Mouse (Mus musculus) thymus, postnatal 36 days (tissue): ENCODE measurements around the gene Uncx.

ENCODE experiments used
- DNase-seq, 2 experiments: peaks; one replicate each; pipeline ENCODE4 v3.0.0; 2022; ENCODE audit warnings: mixed read lengths in 2 of 2

Uncx gene

DNA sequence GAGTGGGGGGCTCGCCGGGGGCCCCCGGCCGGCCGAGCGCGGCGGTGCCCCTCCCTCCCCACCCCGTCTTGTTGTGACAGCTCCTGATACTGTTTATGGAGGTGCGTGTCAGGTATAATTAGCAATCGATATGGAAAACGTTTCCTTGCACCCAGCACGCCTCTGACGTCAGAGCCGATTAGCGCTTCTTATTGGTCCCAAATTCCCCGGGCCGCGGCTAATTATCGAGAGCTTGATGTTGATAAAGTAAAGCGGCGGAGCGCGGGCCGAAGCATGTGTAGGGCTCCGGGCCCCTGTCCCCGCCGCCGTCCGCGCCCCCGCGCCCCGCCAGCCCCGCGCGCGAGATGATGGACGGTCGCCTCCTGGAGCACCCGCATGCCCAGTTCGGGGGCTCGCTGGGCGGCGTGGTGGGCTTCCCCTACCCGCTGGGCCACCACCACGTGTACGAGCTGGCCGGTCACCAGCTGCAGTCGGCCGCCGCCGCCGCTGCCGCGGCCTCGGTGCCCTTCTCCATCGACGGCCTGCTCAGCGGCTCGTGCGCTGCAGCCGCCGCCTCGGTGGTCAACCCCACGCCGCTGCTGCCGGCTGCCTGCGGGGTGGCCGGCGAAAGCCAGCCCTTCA is 466 bp downstream of the Uncx start:
- no peak for DNase-seq

DNA sequence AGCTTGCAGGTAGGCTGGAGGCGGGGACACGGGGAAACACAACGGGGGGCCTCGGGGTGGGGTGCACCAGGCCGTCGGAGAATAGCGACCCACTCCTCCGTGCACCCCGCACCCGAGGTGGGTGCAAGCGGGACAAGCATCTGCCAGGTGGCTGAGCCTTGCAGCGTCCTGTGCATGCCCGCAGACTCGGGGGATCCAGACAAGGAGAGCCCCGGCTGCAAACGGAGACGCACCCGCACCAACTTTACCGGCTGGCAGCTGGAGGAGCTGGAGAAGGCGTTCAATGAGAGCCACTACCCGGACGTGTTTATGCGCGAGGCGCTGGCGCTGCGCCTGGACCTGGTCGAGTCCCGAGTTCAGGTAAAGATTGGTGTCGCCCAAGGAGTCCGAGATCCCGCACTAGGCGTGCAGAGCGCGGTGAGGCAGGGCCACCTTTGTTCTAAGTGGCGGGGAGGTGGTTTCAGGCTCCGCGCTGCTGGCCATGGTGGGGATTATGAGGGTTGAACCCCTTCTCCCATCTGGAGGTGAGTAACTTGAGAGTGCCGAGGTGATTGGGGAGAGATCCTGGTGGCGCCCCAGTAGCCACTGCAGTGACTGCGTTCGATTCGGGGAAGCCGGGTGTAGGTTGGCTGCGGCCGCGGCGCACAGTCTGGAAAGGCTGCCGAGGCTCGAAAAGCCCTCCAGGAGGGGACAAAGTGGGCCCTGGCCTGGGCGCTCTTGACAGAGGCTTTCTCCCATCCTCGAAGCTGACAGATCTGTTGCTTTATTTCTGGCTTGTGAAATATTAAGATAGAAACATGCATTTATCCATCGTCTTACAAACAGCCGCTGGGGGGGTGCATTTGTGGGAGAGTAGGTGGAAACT is 1.2 kb downstream of the Uncx start:
- no peak for DNase-seq

DNA sequence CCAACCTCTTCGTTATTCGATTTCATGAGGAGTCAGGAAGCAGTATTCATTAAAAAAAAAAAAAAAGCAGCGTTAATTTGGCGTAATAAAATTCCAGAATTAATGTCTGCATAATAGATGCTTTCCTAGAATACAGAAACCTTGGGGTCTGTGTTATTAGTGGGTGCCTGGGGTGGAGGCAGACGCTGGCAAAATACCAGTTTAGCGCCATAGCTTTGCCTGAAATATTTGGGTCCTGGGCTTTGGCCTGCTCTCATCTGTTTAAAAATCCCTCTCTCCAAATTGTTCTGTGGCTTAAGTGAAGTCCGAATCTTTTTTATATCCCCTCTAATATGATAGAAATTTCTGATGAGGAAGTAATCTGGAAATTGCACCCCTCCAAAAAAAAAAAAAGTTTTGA is 1.9 kb downstream of the Uncx start:
- no peak for DNase-seq

DNA sequence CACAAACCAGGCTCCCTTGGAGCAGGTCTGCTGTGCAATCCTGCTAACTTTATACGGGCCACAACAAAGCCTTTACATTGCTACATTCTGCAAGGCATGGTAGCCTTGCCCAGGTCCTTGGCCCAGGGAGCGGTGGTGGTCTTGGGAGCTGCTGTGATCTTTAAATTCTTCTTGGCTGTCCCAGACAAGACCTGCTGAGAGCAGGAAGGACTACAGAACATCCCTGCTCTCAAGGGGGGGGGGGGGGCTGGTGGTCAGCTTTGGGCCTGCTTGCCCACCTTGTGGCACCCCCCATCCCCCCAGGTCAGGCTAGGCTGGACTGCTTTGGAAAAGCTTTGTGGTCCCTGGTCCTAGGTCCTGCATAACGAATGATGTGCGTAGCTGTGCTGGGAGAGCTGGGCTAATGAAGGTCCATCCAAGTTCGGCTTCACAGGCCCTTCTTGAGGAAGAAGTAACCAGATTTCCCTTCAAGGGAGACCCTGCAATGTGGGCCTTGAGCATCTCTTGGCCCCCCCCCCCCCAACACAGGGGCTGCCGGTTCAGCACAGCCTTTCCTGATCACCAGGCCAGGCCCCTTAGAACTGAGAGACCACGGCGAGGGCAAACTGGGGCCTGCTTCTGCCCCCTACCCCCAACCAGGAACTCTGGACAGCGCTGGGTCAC is 2.5 kb downstream of the Uncx start:
- no peak for DNase-seq

DNA sequence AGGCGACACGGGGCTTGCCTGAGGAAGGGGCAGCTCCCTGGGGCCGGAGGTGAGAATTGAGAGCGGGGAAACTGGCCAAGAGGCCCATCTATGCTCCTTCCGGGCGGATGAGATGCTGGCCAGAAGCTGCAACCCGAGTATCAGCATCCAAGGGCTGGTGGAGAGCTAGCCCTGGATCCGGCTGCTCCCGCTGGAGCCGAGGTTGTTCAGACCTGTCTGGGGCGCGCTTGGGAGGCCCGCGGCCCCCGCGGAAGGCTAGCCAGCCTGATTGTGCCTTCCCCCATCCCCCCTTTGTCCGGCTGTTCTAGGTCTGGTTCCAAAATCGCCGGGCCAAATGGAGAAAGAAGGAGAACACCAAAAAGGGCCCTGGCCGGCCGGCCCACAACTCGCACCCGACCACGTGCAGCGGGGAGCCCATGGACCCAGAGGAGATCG is 3.1 kb downstream of the Uncx start:
- DNase-seq = no peak

DNA sequence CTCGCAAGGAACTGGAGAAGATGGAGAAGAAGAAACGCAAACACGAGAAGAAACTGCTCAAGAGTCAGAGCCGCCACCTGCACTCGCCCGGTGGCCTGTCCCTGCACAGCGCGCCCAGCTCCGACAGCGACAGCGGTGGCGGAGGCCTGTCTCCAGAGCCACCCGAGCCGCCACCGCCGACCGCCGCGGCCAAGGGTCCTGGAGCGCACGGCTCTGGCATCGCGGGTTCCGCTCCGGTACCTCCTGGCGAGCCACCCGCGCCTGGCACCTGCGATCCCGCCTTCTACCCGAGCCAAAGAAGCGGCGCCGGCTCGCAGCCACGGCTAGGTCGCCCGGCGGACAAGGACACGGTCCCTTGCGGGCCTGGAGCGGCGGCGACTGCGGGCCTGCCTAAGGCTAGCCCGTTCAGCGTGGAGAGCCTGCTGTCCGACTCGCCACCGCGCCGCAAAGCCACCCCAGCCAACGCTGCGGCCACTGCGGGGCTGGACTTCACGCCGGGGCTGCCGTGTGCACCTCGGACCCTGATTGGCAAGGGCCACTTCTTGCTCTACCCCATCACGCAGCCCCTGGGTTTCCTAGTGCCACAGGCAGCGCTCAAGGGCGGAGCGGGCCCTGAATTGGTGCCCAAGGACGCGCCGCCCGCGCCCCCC is 3.6 kb downstream of the Uncx start:
- no peak for DNase-seq

DNA sequence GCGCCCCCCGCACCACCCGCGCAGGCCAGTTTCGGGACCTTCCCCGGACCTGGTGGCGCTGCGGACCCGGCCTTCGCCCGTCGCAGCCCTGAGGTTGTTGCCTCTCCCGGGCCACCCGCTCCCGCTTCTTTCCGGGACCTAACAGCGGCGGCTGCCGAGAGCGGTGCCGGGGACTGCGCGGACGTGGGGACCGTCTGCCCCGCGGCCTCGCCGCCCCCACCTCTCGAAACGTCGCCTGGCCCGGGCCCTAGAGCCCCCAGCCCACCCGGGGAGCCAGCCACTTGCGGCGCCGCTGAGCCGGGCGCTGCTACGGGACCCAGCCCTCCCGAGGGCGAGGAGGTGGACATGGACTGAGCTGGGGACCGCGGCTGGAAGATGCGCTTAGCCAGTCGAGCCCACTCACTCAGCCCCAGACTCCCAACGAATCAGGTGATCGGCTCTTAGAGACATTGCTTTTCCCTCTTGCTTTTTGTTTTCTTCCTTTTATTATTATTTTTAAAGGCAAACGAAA is 4.2 kb downstream of the Uncx start:
- no peak for DNase-seq

DNA sequence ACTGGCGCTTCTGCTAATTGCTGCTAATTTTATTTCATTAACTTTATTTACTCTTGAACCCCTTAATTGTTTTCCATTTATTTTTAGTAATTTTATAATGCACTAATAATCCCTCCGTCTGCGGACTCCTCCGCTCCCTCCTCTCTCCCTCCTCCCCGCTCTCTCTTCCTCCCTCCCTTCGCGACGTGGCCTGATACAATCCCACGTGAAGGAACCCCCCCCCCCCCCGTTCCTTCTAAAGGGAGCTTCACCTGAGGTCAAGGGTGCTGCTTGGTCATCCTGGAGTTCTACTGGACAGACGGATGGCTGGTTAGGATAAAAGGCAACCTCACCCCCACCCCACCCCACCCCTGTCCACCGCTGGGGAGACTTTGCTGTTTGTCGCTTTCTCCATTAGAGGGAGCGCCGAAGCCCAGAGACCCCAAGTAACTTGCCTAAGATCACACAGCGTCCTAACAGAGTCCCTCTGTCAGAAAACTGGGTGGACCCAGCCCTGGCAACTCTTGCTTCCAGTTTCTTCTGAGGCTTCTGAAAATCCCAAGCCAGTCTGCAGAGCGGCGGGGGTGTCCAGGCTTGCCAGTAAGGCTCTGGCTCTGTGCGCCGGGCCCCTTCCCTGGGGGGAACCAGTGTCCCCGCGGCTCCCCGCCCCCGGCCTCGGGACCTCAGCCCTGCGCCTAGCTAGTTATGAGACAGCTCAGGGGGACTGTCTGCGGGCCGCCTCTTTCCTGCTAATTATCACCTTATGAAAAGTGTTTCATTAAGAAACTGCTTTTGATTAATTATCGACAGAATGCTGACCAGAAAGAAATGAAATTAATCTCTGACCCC is 10.4 kb downstream of the Uncx start:
- DNase-seq = no peak

DNA sequence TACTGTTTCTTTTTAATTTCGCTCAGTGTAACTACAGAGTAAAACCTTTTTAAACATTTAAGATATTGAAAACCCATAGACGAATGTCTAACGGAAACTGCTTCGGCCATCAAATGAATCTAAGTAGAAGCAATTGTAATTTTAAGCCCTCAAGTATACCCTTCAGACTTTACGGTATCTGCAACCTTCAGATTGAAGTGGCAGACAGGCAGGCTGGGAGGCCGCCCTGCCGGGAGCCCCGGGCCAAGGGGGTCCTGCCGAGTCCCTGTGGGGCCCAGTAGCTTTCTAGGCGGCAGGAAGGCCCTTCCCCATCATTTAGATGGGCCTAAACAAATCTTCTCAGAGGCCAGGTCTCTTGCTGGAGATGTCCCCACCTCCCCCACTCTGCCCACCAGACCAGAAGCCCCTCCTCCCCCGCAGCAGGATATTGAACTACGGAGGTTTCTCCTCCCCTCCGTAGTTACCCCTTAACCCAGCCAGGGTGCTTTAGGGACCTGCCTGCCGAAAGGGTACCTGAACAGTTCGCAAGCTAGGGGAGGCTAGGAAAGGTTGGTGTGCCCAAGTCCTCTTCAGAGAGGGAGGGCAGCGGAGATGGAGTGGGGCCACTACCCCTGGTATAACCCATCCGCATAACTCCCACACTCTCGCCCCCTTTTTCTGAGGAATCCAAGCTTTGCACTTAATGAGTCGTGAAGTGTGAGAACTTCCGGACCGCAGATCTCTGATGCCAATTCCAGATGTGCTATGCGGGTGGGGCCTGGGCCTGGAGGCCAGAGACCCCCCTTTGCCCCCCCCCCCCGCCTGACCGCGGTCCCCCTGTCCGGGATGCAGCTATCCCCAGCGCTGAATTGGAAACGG is 11.4 kb downstream of the Uncx start:
- DNase-seq = no peak

DNA sequence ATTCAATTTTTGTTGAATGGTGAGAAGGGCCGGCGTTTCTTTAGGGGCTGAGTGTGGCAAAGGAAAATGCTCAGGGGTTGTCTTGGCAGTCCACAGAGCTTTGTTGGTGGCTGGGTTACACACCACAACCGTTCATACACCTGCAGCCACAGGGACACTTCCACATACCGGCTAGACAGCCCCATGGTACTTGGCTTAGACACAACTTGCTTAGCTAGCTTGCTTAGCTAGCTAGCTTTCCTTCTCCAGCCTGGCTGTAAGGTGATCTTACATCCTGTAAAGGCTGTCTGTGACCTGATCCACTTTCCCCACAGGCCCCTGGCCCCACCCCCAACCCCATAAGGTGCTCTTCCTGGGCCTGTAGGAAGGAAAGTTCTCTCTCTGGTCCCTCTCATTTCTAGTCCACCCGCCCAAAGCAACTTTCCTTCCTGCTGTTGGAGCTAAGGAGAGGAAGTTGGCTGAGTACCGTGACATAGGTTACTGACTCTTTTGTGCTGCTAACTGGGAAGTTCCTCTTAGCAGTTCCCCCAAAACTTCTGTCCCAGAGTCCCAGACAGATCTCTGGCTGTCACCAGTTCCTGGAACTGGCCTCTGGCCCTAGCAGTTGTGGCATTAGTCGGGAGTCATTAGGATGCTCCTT is 12.3 kb downstream of the Uncx start:
- no peak for DNase-seq

DNA sequence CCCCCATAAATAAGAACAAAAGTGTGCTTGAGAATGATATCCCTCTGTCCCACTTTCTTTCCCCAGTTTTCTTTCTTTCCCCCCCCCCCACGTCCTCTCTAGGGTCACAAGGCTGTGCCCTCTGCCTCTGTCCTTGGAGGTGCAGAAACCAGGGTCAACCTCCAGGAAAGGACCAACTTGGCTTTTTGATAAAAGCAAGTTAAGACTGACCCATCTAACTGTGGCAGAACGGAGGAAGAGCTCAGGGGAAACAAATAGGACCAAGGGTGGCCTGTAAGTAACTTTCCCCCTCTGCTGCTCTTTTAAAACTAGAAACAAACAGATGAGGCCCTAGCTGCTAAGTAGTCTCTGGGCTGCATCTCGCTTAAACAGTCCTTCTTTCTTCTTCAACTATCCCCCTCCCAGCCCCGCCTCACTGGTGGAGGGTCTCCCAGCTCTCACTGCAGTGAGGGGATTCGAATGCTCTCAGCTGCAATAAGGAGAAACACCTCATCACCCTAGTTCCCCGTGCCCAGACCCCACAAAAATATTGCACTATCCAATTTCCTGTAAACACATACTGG is 12.9 kb downstream of the Uncx start:
- DNase-seq = no peak

DNA sequence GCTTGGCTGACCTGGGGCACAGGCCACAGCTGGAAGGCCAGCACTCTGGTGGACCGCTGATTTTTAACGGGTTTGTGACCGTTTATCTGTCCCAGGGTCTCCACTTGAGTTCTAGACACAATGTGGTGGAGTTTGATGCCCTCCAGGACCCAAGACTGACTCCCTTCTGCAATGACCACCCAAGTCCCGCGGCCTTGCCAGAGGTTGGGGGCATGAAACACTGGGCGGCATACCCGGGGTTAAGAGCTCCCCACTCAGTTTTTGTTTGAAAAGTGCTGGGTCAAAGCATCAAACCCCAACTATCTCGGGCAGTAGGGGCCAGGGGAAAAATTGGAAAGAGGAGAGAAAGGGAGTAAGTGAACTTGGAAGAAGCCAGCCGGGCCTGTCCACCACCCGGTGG is 13.8 kb downstream of the Uncx start:
- no peak for DNase-seq

DNA sequence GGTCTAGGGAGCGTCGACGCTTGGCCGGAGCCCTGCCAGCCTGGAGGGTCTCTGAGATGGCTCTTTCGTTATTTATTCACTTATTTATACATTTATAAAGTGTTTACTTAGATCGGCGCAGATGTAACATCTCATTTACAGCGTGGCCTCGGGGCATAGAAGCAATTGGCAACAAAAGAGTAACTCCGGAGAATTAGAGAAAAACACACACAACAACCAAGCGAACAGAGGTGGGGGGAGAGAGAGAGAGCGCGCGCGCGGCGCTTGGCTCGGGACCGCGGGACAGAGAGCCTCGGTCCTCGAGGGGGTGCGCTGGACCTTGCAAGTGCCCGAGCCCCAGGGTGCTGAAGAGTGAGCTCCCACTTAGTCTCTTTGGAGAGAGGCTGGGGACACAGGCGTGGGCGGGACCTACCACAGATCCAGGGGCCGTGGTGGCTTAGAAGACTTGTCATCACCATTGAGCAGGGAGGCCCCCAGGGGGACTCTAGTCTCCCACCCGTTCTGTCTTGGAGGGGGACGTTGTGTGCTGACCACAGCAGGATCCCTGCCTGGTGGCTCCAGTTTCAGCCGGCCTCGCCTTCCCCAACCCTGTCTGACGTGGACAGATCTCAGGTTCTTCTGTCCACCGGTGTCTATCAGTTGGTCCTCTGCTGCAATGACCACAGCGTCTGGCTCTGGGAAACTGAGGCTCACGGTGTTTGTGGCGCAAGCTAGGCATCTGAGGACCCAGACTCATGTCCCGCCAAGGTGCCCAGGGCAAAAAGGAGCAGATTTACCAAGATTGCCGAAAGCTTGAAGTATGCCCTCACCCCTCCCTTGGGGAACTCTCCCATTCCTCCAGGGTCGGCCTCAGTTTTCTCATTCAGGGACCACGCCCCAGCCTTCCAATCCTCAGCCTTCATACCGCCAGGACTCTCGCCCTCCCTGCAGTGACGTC is 14.5 kb downstream of the Uncx start:
- no peak for DNase-seq

DNA sequence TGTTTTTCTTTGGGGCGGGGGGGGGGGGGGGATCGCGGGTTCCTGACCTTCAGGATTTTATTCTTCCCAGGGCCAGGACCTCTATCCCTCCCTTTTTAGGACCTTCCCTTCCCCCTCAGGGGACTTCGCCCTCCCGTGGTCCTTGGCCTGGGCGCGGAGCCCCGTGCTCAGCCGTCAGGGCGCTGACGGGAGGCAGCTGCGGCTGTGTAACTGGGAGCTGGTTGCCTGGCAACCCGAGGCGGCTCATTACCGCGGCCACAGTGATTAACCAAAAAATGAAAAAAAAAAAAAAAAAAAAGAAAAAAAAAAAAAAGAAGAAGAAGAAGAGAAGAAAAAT is 15.1 kb downstream of the Uncx start:
- DNase-seq = no peak

DNA sequence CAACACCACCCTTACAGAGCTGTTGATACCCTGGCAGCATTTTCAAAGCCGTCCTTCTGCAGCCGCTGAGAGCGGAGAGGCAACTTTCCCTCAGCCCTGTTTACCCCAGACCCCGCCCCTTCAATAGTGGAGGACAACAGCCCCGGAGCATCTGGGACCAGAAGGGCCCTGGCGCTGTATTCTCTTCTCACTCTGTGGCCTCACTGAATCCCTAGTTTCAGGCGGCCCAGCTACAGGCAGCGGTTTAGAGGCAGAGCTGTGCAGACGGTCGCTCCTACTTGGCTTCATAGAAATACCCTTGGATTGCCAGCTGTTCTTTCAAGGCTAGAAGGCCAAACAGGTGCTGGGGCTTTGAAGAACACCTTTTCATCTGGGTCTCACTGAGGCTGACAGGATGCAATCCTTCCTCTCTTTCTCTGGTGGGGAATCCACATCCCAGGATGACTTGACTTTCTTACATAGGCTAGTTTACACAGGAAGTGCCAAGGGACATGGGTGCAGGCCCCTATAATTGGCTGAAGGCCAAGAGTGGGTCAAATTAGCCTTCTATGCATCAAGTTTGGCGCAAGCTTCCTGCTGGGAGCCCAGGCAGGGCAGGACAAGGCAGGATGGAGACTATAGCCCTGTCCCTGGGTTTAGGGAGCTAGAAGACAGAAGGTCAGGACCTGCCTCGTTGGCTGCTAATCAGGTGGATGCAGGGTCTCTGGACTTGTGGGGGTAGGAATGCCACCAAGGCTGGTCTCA is 15.8 kb downstream of the Uncx start:
- DNase-seq = no peak

DNA sequence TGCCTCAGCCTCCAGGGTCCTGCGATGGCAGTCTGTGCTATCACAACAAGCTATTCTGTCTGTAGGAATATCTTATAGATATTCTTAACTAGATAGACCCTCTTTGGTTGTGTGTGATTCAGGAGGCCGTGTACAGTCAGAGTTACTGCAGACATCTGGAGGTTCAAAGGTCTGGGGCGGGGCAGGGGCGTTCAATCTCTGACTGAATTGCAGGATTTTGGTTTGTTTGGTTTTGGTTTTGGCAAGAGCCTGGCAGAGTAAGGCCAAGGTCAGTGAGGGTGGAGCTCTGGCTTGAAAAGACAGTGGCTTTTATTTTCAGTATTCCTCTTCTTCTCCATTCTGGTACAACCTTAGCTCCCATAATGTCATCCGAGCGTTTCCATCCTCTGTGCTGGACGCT is 16.5 kb downstream of the Uncx start:
- no peak for DNase-seq

DNA sequence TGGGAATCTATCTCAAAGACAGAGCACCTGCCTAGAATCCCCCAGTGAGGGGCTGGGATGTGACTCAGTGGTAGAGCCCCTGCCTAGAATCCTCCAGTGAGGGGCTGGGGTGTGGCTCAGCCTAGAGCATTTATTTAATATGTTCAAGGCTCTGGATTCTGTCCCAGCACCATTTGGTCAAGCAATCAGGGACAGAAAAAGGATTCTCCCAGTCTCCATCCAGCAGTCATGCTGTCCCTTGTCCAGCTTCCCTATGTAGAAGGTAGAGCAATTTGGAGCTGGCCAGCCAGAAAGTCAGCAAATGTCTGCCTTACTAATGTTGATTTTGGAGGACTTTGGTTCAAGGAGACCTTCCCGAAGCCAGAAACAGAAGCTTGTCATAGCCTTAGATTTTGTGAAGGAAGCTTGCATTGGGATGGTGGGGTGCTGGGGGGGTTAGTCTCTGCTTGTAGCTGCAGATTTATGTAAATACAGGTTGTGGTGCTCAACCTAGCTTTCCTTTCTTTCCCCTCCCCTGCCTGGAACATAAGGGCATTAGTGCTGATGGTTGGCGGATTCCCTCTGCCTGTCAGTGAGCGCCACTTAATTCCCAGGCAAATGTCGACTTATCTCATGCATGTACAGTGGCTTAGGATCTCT is 18.2 kb downstream of the Uncx start:
- DNase-seq = no peak

DNA sequence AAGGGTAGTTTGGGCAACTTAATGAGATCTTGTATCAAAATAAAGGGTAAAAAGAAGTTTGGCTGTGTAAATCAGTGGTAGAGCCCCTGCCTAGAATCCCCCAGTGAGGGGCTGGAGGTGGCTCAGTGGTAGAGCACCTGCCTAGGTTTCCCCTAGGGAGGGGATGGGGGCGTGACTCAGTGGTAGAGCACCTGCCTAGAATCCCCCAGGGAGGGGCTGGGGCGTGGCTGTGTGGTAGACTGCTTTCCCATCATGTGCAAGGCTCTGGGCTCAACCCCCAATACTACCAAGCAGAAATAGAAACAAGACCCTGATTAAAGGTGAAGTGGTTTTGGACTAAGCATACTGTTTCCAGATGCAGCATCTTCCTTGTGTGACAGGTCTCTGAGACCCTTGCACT is 21.4 kb downstream of the Uncx start:
- no peak for DNase-seq
